Mouse (Mus musculus) G1E (cell line): ENCODE measurements around the gene Coro1c.

Source experiments
- CTCF ChIP-seq: IDR thresholded peaks from 2 replicates; pipeline ENCODE4 v1.5.1; 2012; ENCODE audit warnings: low read depth, low read length, inconsistent platforms, mixed read lengths
- GATA1 ChIP-seq: IDR thresholded peaks from 2 replicates; pipeline ENCODE4 v1.6.1; 2012; ENCODE audit warnings: borderline replicate concordance, low read length, inconsistent platforms, mixed read lengths
- POLR2AphosphoS5 ChIP-seq: IDR thresholded peaks from 2 replicates; pipeline ENCODE4 v1.6.1; 2012; ENCODE audit warnings: low read depth, low read length, inconsistent platforms; ENCODE audit not compliant: insufficient replicate concordance

DNA sequence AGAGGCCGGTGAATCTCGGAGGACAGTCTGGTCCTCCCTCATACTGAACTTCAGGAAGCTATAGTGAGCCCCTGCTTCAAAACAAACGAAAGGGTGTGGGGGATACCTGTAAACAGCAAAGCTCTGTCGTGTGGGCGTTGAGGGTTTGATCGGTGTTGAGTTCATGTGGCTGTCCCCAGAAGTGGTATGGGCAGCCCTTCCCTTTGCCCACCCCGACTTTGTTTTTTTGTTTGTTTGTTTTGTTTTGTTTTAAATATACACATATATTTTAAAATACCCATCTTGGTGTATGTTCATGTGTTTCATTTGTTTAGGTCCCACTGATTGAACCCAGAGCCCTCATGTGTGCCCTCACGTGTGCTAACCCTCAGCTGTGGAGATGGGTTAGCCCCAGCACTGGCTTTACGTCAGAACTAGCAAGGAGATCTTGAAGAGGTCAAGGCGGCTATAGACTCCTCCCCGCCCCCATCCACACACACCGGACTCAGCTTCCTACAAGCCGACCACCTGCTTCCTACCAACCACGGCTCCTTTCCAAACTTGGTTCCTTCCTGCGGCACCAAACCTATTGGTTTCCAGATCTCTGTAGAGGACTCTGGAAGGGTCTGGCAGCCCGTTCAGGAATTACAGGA, 75.1 kb downstream of the Coro1c start:
- TF ChIP-seq GATA1 (no peak), CTCF (no peak), POLR2AphosphoS5 (no peak)
